Mouse (Mus musculus): Measurements from ENCODE around the gene Gm3043. TPM values are rescaled to one million over a fixed set of nuclear protein-coding genes. Genes with fewer than 3 reads are reported as not detected.

The Gm3043 gene
- not detected for total RNA-seq (2023)

GRCm38 (mm10) chr14:3688483-3688882 is at the start of gene Gm3043:
Gene Gm3043 (plus strand): TSS chr14:3688783.

GRCm38 (mm10) chr14:3651730-3652129 is 36.9 kb upstream of the Gm3043 start, which contains the start of gene Gm3020:
Gene Gm3020 (plus strand): TSS chr14:3652030.

Other genes starting within 250 kb of the Gm3043 start
- gene Gm10408, start 239.4 kb upstream of the Gm3043 start, total RNA-seq (2023) = not detected
- not detected for gene Gm3012, start 54.3 kb upstream of the Gm3043 start, total RNA-seq (2023)
- not detected for gene Gm3020, start 36.8 kb upstream of the Gm3043 start, total RNA-seq (2023)
- gene Gm3002, start 121.3 kb downstream of the Gm3043 start, total RNA-seq (2023) = not detected
- gene Gm3033, start 157.5 kb downstream of the Gm3043 start, total RNA-seq (2023) = not detected
- not detected for gene Gm2916, start 195.4 kb downstream of the Gm3043 start, total RNA-seq (2023)
- not detected for gene Gm3029, start 243.0 kb downstream of the Gm3043 start, total RNA-seq (2023)

All from CD8-positive naive resting alpha-beta T cell, adult 57 days (primary cell).